Mouse (Mus musculus) heart, adult 2 months (tissue): ENCODE results near the gene AB124611.

Source experiments
- CTCF ChIP-seq: fragments of 200-600 bp; IDR thresholded peaks from 2 replicates; pipeline ENCODE4 v1.8.1; 2022; ENCODE audit warnings: antibody characterized with exemption, mild to moderate bottlenecking, moderate library complexity
- POLR2A ChIP-seq: fragments of 200-500 bp; IDR thresholded peaks from 2 replicates; pipeline ENCODE4 v1.6.1; 2011; ENCODE audit warnings: mild to moderate bottlenecking, low read depth, low read length, control low read depth; ENCODE audit not compliant: insufficient read depth

- TF ChIP-seq CTCF = no peak
- no peak for TF ChIP-seq POLR2A
Measured at GRCm38 (mm10) chr9:21556996-21557395, 31.0 kb downstream of the AB124611 start.
